Mouse (Mus musculus) small intestine, adult 2 months (tissue): ENCODE results near the gene Olfr1375.

Experiments
- CTCF ChIP-seq: fragments of 200-500 bp; IDR thresholded peaks from 2 replicates; pipeline ENCODE4 v1.5.1; 2012; ENCODE audit warnings: low read depth, mild to moderate bottlenecking, control low read depth, inconsistent platforms, low read length, moderate library complexity, mixed read lengths; ENCODE audit not compliant: insufficient replicate concordance, insufficient read length; ENCODE audit errors: extremely low read depth
- POLR2A ChIP-seq: fragments of 200-500 bp; IDR thresholded peaks from 2 replicates; pipeline ENCODE4 v1.6.1; 2012; ENCODE audit warnings: low read depth, mild to moderate bottlenecking, control low read depth, inconsistent platforms, low read length, moderate library complexity

DNA sequence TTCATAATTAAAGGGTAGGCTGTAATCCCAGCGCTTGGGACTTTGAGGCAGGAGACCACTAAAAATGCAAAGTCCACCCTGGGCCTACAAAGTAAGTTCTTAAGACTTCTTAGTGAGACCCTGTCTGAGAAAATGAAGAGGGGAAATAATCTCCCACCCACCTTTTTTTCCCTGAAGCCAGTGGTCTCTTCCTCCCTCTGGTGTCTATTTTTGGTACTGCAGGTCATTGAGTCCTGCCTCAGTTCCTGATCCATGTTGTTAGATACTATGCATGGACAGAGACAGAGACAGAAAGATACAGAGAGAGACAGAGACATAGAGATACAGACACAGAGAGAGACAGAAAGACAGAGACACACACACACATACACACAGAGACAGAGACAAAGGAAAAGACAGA, 15.1 kb upstream of the Olfr1375 start:
- no peak for TF ChIP-seq CTCF
- no peak for TF ChIP-seq POLR2A
